Mouse (Mus musculus) bone marrow macrophage, adult 2 months (primary cell): ENCODE measurements at regions not wholly inside any gene's neighbourhood (a gene's known extent, or its start where the extent isn't known, plus 50 kb on each side); places are given as distances from the start of the nearest gene placed in this dataset.
"Not testable (repeated sequence)": the region's sequence is repeated elsewhere in the genome, so short reads cannot be mapped to it uniquely, and the experiment has no call there.

Experiments
- H3K27ac ChIP-seq: 2 replicates; pipeline ENCODE4 v1.5.1; 2012; ENCODE audit warnings: low read depth, low read length; ENCODE audit not compliant: insufficient read depth
- H3K4me1 ChIP-seq: 2 replicates; pipeline ENCODE4 v1.6.1; 2012; ENCODE audit warnings: low read length; ENCODE audit not compliant: control insufficient read depth, insufficient read depth
- H3K4me3 ChIP-seq: 2 replicates; pipeline ENCODE4 v1.5.1; 2012; ENCODE audit warnings: mild to moderate bottlenecking, low read length, moderate library complexity; ENCODE audit not compliant: insufficient read depth
- CTCF ChIP-seq: IDR thresholded peaks from 2 replicates; pipeline ENCODE4 v1.5.1; 2012; ENCODE audit warnings: low read depth, mild to moderate bottlenecking, low read length, moderate library complexity
- POLR2A ChIP-seq: IDR thresholded peaks from 2 replicates; pipeline ENCODE4 v1.6.1; 2012; ENCODE audit warnings: mild to moderate bottlenecking, low read depth, low read length, borderline replicate concordance

GRCm38 (mm10) chr10:14303476-14303875 lies 242.0 kb downstream of the Adgrg6 start:
- Histone ChIP-seq H3K4me1 (no peaks in the 10 kb centered on the region), H3K27ac (no peak overlapping the region), H3K4me3 (no peak overlapping the region)
- TF ChIP-seq POLR2A: no peak
- no peak for TF ChIP-seq CTCF

DNA sequence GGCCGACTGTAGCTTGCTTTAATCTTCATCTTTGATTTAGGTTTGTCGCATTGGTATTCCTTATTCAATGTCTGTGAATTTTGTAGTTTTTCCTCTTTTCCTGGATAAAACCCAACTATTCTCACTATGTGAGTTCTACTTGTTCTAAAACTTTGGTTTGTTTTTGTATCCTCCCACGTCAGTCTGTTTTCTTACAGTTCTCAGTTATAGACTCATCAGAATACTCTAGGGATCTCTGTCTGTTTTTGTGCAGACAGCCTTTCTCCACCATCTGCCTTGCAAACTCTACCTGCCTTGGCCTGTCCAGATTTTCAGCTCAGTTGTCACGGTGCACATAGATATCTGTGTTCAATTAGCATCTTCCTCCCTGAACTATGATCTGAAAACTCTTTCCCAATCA lies 249.3 kb downstream of the Adgrg6 start:
- no peak overlapping the region for H3K4me3 ChIP-seq
- no peak overlapping the region for H3K27ac ChIP-seq
- no peak for TF ChIP-seq CTCF
- TF ChIP-seq POLR2A: no peak
- no peaks in the 10 kb centered on the region for H3K4me1 ChIP-seq

- H3K4me1 ChIP-seq, H3K27ac ChIP-seq, H3K4me3 ChIP-seq: not testable (repeated sequence)
Measured at GRCm38 (mm10) chr10:14292701-14293100, 252.8 kb downstream of the Adgrg6 start.

DNA sequence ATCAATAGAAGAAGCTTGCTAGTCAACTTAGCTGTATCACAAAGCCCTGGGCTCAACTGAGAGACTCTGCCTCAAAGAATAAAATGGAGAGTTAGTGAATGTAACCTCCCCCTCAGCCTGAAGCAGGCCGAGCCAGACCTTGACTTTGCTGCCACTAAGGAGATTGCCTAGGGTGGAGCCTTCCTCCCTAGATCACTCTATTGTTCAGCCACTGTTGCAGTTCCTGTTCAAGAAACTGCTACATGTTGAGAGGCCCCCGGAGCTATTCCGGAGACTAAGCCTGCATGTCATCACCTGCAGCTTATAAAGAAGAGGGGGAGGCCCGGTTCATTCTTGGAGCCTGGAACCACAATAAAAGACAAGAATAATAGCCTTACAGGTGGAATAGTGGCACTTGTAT lies 257.9 kb downstream of the Adgrg6 start:
- Histone ChIP-seq H3K4me1 (no peaks in the 10 kb centered on the region), H3K27ac (no peak overlapping the region), H3K4me3 (no peak overlapping the region)
- no peak for TF ChIP-seq POLR2A
- no peak for TF ChIP-seq CTCF

DNA sequence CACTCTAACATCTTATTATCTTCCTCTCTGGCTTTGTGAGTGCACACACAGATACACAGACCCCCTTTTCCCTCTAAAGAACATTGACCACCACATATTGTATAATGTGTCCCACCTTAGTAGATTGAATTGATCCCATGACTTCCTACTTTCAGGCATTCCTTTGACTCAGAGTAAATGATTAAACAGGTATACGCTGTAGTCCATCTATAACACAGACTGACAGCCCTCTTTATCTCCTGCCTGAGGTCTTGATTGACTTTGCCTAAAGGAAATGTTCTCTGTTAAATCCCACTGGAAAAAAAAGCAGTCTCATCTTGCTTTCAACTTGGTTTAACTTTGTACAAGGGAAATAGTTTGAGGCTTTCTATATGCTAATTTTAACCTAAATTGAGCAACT lies 268.8 kb downstream of the Adgrg6 start:
- H3K4me1 ChIP-seq: no peaks in the 10 kb centered on the region
- TF ChIP-seq CTCF (no peak), POLR2A (no peak)
- H3K27ac ChIP-seq: no peak overlapping the region
- no peak overlapping the region for H3K4me3 ChIP-seq

- no peak overlapping the region for H3K4me3 ChIP-seq
- no peak for TF ChIP-seq POLR2A
- TF ChIP-seq CTCF: no peak
- no peak overlapping the region for H3K27ac ChIP-seq
- H3K4me1 ChIP-seq: no peaks in the 10 kb centered on the region
Measured at GRCm38 (mm10) chr10:14275477-14275876, 270.0 kb downstream of the Adgrg6 start.

DNA sequence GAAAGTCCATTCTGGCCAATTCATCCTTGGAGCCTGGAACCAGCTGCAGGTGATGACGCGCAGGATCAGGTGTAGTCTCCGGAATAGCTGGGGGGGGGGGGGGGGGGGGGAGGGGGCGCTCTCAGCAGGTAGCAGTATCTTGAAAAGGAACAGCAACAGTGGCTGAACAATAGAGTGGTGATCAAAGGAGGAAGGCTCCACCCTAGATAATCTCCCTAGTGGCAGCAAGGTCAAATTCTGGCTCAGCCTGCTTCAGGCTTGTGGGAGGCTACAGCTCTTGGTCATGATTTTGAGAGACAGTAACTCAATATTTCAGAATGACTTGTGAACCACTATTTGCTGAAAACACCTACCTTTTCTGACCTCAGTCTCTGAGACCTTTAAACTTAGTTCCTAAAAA lies 275.5 kb downstream of the Adgrg6 start:
- Histone ChIP-seq H3K4me3 (no peak overlapping the region), H3K27ac (no peak overlapping the region), H3K4me1 (no peaks in the 10 kb centered on the region)
- TF ChIP-seq CTCF: no peak
- no peak for TF ChIP-seq POLR2A

- no peaks in the 10 kb centered on the region for H3K4me1 ChIP-seq
- no peak overlapping the region for H3K4me3 ChIP-seq
- no peak overlapping the region for H3K27ac ChIP-seq
- TF ChIP-seq CTCF (no peak), POLR2A (no peak)
Measured at GRCm38 (mm10) chr10:14267641-14268040, 277.8 kb downstream of the Adgrg6 start.

GRCm38 (mm10) chr10:14239670-14240069 lies 273.8 kb downstream of the Hivep2 start:
- TF ChIP-seq CTCF (no peak), POLR2A (no peak)
- Histone ChIP-seq H3K4me1 (no peaks in the 10 kb centered on the region; the same call in 1 of the 2 replicates), H3K27ac (no peak overlapping the region), H3K4me3 (no peak overlapping the region)

DNA sequence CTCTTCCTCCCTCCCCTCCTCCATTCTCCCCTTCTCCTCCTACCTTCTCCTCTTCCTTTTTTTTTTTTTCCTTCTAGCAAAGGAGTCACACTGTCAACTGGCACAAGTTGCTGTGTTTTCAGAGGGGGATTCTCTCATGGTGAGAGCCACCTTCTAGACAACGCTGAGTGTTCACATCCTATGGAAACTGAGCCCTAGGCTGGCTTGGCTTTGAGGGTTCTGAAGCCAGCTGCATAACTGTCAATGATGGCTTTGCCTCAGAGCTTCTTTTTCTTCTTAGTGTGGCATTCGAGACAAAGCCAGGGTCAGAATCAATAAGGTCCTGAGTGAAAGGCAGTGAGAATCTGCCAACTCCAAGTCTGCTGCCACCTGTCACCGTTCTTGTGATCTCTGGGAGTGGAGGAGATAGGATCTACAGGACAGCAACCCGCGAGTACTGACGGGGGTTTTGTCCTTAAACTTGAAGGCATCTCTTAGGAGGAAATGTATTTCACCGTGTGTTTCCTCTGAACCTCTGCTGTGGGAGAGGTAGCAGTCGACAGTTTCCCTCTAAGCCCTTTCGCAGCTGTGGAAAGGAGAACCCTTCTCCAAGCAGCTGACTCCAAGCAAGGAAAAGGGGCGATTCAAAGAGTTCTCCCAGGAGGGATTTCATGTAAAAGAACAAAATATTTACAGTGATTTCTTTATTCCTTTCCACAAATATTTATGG lies 269.2 kb downstream of the Hivep2 start:
- Histone ChIP-seq H3K4me1 (no peaks in the 10 kb centered on the region; the same call in 1 of the 2 replicates), H3K4me3 (no peak overlapping the region), H3K27ac (no peak overlapping the region)
- TF ChIP-seq CTCF (no peak), POLR2A (no peak)
